Mouse (Mus musculus) ovary, postnatal 10 days (tissue): ENCODE data around the gene Cdc42ep1.

Experiments
- DNase-seq: peaks from one replicate; pipeline ENCODE4 v3.0.0; 2022; ENCODE audit warnings: low spot score

Gene Cdc42ep1

GRCm38 (mm10) chr15:78849485-78849884 lies 7.1 kb downstream of the Cdc42ep1 start:
- DNase-seq, result no peak

DNA sequence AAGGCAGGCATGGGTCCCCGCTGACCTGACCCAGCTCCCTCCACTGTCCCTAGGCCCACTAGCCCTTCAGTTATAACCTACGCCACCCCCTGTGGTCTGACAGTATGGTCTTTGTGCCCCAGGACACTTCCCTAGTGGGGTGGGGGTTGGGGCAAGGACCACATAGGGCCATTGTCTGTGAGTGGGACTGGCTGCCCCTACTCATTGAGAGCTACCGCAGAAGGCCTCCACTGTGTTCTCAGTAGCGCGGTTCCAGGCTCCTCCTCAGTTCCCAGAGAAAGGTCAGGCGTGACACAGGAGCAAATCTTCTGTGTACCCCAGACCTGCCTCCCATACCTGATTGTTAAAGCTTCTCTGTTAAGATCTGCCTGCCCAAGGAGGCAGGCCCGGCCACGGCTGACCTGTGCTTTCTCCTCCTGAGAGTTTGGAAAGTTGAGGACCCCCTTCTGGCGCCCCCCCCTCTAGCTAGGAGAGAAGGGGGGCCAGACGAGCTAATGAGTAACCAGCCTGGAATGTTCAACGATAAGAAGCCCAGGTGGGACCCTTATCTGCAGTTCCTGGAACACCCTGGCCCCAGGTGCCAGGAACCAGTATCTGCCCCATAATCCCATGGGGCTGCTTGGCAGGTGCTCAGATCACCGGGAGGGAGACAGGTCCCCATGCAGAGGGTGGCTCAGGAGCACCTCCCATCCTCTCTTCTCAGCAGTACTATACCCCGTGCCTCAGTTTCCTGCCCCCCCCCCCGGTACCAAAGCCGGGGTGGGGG lies 7.8 kb downstream of the Cdc42ep1 start:
- no peak for DNase-seq

DNA sequence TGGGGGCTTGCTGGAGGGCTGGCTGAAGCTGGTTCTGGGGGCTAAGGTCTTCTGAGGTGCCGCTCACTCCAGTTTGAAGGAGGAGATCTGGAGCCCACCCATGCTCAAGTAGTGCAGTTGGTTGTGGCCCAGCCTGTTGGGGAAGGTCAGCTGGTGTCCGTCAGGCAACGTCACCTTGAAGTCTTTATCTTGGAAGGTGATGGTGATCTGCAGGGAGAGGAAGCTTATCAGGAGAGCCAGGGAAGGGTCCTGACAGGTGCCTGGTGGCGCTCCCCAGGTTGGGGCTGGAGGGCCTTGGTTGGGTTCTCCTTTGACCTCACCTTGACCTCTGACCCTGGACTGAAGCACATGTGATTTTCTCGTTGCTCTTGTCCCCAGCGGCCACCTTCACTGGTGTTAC lies 8.5 kb downstream of the Cdc42ep1 start:
- no peak for DNase-seq

GRCm38 (mm10) chr15:78851505-78852153 lies 9.2 kb downstream of the Cdc42ep1 start:
- DNase-seq, result peak; percentile 88

DNA sequence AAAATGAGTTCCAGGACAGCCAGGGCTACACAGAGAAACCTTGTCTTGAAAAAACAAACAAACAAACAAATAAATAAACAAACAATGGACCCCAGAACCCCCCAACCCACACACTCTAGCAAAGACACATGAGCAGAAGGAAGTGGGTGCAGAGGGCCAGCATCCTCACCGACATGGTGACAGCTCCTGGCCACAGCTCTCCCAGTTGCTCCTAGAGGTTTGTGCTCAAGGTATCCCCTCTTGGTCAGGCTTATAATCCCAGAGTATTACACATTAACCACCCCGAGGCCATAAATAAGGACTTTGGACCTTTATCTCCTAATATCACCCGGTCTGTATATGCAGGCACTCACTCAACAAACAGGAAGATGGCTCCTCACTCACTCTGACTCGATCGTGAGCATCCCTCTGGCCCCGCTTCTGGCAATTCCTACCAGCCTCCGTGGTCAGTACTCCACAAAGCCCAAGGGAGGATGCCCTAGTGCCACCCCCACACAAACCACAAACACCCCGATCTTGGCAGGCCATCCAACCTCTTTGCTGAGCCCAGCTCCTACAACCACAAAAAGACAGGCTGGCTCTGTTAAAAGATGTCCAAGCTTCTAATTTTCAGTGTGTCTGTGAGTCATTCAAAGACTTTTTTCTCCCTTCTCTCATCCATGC lies 13.0 kb downstream of the Cdc42ep1 start, which contains the start of gene Lgals2:
Gene Lgals2, minus strand, starts transcription at position 227 of the 663 bp plus-strand sequence.
- no peak for DNase-seq

GRCm38 (mm10) chr15:78857009-78857408 lies 14.6 kb downstream of the Cdc42ep1 start:
- DNase-seq, result no peak

- no peak for DNase-seq
Observed at GRCm38 (mm10) chr15:78859311-78859710, 16.9 kb downstream of the Cdc42ep1 start.

GRCm38 (mm10) chr15:78859714-78860113 lies 17.3 kb downstream of the Cdc42ep1 start:
- no peak for DNase-seq

GRCm38 (mm10) chr15:78862280-78862679 lies 19.9 kb downstream of the Cdc42ep1 start:
- no peak for DNase-seq

GRCm38 (mm10) chr15:78863154-78863553 lies 20.7 kb downstream of the Cdc42ep1 start:
- DNase-seq, result no peak

- no peak for DNase-seq
Observed at GRCm38 (mm10) chr15:78863852-78864253, 21.4 kb downstream of the Cdc42ep1 start.

GRCm38 (mm10) chr15:78868398-78868797 lies 26.0 kb downstream of the Cdc42ep1 start:
- DNase-seq, result no peak

- DNase-seq, result no peak
Observed at GRCm38 (mm10) chr15:78868826-78869233, 26.4 kb downstream of the Cdc42ep1 start.

- DNase-seq, result no peak
Observed at GRCm38 (mm10) chr15:78869775-78870174, 27.4 kb downstream of the Cdc42ep1 start.

DNA sequence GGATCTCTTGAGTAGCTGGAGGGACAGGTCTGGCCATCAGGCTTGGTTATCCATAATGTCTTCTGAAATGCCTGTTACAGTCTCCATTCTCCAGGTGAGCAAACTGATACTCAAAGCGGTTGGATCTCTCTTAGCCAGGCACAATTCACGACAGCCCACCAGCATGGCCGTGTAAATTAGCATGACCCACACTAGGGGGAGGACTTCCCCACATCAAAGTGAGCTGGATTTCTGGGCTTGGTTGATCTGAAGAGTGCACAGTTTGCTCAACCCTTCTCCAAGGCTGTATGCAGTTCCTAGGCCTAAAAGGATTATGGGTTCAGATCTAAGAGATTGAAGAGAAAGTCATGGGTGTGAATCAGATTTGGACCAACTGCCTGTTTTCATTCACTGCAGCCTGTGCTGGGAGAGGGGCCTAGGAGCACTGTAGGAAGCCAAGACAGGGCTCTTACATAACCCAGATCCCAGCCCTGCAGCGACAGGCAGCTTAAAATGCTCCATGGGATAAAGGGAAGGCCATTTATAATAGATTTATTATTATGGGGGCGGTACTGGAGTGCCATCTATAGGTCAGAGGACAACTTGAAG lies 29.7 kb downstream of the Cdc42ep1 start:
- no peak for DNase-seq

DNA sequence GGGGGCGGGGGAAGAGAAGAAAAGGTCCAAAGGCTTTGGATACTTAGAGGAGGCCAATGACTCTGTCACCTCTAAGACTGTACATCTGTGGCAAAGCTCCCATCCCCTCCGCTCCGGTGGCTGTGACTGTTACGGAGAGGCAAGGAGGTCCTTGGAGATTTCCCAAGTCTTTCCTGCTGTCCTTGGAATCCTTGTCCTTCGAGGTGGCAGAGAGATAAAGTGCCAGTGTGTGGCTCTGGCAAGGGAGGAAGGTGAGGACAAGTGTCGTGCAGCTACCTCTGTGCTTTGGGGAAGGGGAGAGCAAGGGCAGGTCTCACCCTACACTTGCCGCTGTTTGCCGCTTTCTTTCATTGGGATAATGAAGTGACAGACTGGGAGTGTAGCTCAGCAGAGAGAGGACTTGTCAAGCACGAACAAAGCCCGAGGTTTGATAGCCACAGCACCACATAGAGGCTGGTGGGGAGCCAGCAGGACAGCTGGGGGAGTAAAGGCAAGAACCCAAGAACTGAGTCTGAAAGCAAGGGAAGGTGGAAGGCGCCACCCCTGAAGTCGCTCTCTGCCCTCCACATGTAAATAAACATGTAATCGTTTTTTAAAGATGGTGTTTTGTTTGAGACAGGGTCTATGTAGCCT lies 31.5 kb downstream of the Cdc42ep1 start:
- no peak for DNase-seq

GRCm38 (mm10) chr15:78874989-78875388 lies 32.6 kb downstream of the Cdc42ep1 start:
- DNase-seq, result no peak

DNA sequence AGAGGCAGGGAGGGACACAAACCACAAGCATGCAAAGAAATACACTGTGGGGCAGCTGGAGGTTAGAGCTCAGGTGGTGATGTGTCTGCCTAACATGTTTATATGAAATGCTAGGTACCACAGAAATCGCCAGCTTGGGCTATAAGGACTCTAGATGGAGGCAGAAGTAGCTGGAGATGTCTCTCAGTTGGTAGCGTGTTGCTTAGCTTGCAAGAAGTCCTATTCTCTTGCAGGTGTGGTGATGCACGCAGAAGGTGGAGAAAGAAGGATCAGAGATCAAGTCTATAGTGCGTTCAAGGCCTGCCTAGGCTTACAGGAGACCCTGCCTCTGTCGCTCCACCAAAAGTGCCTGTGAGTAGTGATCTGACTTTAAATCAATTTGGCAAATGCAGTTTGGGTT lies 33.1 kb downstream of the Cdc42ep1 start:
- no peak for DNase-seq

- peak; percentile 64 for DNase-seq
Observed at GRCm38 (mm10) chr15:78876258-78876696, 33.9 kb downstream of the Cdc42ep1 start.

DNA sequence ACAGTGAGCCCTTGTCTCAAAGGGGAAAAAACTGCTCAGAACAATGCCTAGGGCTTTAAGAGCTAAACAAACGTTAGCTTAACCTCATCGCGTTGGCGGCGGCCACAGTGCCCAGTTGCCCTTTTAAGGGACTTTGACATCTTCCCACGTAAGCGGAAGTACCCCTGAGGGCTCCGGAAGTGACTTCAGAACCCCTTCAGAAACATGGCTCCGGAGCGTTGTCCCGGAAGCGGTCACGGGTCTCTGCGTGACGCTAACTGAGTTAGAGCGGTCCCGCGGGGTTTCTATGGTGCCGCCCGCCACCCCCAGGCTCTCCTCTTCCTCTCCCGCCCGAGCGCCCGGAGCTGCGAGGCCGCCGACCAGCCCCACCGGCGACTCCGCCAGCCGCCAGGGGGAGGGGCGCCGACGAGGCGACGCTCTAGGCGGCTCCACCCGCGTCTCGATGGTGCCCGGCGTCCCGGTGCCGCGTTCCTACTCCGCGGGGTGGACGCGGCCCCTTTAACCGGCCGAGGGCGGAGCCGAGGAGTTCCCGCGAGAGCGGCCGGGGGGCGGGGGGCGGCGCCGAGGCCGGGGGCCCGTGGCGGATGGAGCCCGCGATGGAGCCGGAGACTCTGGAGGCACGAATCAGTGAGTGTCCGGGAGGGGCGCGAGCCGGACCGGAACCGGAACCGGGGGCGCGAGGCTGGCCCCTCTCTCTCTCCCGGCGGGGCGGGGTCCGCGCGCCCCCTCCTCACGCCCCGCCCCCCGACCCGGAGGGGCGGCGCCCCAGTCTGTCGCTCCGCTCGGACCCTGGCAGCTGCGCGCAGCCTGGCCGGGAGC lies 34.8 kb downstream of the Cdc42ep1 start, which contains the start of gene Gga1:
Gene Gga1, plus strand, starts transcription at position 200 of the 819 bp plus-strand sequence.
- peak; percentile 87 for DNase-seq

DNA sequence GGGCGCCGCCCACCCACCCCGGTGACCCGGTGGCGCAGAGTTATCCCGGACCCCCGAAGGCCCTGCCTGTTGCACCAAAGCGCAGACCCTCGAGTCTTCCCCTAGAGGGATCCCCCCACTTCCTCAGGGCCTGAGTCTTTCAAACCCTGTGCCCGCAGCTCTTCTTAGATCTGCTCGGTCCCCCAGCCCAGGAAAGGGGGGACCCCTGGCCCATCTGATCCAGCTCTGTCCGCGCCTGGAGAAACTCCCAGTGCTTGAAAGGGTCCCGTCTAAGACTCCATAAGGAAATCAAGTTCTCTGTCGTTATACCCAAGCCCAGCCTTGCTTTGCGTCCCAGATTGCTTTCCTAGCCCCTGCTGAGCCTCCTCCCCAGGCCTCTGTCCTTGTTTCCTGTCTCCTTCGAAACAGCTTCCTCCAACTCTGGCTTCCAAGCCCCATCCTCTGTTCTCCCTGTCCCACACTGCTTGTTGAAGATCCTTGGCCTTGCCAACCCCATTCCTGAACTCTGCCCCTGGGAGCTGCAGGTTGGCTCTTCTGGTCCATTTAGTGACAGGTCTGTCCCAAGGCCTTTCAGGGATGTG lies 35.5 kb downstream of the Cdc42ep1 start:
- DNase-seq, result no peak
